Mouse (Mus musculus): ENCODE measurements around the gene Nt5c.
"Not testable (repeated sequence)": the region's sequence is repeated elsewhere in the genome, so short reads cannot be mapped to it uniquely, and the experiment has no call there.

The Nt5c gene

DNA sequence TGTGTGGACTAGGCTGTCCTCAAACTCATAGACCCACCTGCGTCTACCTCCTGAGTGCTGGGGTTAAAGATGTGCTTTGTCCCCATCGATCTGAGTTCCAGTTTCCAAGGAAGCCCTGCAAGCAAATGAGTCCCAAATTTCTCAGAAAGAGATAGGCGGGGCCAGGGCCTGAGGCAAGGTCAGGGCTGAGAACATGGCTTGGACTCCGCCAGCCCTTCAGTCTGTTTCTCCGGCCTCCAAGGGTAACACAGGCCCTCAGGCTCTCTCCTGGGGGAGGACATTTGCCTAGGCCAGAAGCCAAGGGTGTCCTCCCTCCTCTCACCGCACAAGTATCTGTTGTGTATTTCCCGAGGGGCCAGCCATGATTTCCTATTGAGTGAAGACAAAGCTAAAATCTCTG, 19.5 kb downstream of the Nt5c start:
- no peak for DNase-seq (ENCODE audit: low read depth, low spot score)

DNA sequence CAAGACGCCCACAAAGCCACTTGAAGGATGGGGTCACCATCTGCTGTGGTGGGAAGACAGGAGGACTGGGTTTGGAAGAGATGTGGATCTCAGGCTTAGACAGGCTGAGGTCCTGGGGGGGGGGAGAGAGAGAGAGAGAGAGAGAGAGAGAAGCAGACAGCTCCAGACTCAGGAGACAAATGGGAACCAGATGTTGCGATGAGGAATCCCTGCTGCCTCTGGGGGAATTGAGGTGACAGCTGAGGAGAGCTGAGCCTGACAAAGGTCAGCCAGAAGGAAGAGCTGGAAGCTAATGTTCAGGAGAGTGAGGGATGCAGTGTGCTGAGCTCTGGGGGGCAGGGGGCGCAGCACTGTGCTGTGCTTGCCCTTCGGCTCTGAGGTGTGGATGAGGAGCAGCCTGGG, 24.4 kb downstream of the Nt5c start:
- peak; percentile 89 for DNase-seq (ENCODE audit: low read depth, low spot score)

DNA sequence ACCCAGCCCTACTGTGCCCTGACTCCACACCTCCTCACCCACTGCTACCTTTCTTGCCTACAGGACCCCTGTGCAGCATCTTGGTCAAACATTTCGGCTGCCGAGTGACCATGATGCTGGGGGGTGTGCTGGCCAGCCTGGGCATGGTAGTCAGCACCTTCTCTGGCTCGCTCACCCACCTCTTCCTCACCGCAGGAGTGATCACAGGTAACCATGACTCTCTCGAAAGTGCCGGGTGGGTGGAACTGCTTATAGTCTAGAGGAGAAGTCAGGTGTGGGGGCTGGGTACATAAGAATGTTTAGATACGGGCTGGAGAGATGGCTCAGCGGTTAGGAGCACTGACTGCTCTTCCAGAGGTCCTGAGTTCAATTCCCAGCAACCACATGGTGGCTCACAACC, 26.8 kb downstream of the Nt5c start:
- DNase-seq (ENCODE audit: low read depth, low spot score) = no peak

DNA sequence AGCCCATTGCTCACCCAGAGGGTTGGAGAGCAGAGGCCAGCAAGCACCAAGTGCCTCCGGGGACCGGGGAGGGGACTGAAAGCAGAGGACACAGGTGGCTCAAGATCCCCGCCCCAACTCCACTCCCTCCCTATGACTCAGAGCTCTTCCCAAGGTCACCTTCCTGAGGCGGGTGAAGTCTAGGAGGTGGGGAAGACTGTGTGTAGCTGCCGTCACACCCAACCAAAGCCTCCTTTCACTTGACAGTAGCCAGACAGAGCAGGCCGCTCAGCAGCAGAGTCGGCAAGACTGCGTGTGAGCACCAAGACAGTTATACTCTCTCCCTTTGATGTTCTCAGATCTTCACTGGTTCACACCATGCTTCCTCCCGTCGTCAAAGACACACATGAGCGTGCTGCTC, 28.3 kb downstream of the Nt5c start:
- no peak for DNase-seq (ENCODE audit: low read depth, low spot score)

DNA sequence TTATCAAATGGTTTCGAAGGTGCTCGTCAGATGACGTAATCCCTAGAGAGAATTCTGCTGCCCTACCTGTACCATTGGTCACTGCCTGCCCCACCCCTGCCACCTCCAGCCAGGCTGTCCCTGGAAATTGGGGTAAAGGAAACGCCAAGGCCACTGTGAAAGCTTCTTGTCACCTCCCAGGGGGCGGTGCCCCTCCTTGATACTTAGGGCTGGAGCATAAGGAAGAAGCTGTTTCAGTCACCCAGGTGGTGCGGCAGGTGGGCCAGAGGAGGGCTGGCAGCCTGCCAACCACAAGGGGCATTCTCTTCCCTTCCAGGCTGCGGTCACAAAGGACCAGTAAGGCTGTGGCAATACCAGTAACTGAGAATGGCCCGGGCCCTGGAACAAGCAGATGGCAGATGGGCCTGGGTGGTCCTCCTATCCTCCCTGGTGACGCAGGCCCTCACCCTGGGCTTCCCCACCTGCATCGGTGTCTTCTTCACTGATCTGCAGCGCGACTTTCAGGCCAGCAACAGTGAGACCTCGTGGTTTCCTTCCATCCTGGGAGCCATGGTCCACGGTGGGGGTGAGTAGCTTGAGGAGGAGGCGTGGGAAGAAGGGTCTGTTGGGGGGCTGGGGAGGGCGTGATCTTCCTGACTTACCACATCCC, 29.3 kb downstream of the Nt5c start, which contains the start of gene Slc16a5:
TSS of gene Slc16a5 (plus strand) at position 232 of the 649 bp plus-strand sequence.
- DNase-seq (ENCODE audit: low read depth, low spot score) = no peak

DNA sequence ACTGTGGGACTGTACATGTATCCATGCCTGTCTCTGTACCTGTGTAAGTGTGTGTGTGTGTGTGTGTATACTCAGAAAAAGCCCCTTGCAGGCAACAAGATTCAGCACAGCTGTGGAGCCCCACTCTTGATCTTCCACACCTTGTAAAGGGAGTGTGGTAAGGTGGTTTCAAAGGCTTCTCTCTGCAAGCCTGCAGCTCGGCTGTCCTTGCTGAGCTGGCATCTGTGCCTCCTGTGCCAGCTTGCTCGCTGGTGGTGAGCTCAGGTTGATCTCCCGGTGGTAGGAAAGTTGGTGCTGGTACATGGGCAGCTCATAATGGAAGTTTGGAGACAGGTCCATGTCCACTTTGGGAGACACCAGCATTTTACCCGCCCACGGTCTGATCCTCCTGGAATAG, 29.8 kb downstream of the Nt5c start:
- DNase-seq (ENCODE audit: low read depth, low spot score) = no peak

DNA sequence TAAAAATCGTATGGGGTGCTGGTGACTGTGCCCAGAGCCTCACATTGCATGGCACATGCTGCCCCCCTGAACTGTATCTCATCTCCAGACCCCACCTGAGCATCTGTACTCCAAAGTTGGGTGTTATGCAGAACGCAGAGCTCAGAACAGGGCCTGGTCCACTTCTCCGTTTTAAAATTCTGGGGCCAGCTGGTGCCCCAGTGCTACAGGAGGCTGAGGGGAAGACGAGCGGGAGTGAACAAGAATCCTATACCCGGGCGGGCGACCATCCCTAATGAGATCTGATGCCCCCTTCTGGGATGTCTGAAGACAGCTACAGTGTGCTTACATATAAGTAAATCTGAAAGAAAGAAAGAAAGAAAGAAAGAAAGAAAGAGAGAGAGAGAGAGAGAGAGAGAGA, 30.7 kb downstream of the Nt5c start:
- DNase-seq (ENCODE audit: low read depth, low spot score) = no peak

DNA sequence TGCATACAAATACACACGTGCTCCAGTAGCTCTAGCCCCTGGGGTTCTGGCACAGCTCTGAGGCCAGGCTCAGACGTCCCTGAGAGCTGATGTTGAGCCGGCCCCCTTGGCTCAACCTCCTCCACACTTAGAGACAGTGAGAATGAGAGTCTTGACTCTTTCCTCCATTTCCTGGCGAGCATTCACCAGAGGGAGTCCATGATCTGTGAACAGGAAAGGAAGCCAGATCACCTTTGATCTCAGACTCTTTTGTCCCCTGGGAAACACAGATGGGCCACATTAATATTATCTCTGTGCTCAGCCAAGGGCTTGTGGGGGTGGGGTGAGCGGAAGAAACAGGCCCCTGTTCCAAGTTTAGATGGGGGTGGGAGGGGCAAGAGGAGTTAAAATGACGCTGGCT, 34.3 kb downstream of the Nt5c start:
- no peak for DNase-seq (ENCODE audit: low read depth, low spot score)

DNA sequence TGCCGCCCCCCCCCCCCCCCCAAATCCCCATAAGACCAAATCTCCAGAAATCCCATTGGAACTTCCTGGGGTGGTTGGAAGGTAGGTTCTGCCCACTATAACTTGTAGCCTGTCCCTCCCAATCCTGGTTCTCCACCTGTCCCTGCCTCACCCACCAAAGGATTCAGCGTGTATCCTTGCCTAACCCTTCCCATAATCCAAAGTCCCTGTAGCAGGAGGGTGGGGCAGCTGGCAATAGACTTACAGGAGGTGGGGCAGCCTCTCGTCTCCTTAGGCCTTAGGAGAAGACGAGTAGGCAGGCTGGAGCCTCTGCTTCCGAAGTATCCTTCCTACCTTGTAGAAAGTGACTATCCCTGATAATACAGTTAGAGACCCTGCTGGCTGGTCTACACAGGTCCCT, 35.5 kb downstream of the Nt5c start:
- no peak for DNase-seq (ENCODE audit: low read depth, low spot score)

DNA sequence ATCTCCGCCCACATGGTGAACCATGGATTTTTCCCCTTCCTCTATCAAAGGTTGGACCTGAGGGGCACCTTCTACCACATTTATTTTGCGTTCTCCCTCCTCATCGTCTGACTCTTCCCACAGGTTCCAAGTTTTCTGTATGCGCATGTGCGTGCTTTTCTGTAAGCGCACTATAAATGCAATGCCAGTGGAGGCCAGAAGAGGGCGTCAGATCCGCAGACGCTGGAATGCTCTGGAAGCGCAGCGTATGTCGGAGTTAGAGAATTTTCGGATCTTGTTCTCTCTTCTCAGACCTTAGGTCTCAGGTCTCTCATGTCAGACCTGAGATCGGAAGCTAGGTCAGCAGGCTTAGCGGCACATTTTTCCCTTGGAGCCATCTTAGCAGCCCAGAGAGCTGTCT, 36.0 kb downstream of the Nt5c start:
- DNase-seq (ENCODE audit: low read depth, low spot score) = no peak

DNA sequence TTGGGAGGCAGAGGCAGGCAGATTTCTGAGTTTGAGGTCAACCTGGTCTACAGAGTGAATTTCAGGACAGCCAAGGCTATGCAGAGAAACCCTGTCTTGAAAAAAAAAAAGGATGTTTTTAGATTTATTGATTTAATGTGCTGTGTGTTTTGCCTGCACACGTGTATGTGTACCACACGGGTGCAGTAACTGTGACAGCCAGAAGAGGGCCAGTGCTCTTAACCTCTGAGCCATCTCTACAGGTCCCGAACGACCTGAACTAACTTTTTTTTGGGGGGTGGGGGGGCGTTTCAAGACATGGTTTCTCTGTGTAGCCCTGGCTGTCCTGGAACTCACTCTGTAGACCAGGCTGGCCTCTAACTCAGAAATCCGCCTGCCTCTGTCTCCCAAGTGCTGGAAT, 36.8 kb downstream of the Nt5c start:
- not testable (repeated sequence) for DNase-seq (ENCODE audit: low read depth, low spot score)

DNA sequence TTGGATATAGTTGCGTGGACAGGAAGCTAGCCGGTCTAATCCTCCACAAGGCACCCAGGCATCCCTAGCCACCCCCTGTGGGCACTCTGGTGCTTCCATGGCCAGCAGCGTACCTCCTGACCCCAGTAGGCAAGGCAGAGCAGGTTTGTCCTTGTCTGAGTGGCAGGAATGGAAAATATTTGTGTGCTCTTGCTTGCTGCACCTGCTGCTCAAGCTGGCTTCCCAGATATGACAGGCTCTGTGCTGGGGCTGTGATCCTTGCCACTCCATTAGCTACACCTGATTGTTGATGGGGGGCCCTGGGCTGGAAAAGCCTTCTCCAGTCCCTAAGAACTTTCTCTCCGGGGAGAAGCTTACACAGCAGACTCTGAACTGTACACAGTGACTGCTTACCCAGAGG, 38.4 kb downstream of the Nt5c start:
- no peak for DNase-seq (ENCODE audit: low read depth, low spot score)

DNA sequence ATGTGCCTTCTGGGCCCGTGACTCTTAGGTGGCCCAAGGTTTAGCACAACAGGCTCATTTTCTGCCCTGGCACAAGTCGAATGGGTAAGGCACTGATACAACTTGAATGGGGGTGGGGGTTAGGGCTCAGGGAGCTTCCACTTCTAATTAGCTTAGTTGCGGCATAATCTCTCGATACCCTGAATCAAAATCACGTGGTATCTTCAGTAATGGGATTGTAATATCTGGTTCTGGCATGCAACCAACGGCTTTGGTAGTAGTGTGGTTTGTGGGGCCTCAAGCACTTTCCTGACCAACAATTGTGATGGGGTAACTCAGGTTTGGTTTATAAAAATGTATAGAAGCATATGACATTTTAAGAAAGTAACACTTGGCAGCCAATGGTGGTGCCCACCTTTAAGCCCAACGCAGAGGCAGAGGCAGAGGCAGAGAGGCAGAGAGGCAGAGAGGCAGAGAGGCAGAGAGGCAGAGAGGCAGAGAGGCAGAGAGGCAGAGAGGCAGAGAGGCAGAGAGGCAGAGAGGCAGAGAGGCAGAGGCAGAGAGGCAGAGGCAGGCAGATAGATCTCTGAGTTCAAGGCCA, 39.3 kb downstream of the Nt5c start:
- no peak for DNase-seq (ENCODE audit: low read depth, low spot score)

DNA sequence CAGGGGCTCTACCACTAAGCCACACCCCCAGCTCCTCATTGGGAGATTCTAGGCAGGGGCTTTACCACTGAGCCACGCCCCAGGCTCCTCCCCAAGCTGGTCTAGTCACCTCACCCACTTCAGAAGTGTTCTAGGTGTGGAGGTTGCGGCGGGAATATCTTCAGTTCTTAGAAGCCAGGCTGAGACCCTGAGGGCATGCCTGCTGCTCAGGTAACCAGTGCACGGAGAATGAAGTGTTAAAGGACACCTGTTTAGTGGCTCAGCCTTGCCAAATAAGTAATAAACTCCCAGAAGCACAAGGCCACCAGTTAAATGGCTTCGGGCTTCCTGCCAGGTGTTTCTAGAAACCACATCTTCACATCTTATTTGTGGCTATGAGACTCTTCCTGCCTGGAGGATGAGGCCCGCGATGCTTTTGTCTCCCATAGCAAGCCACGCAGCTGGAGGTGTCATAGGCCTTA, 39.9 kb downstream of the Nt5c start:
- no peak for DNase-seq (ENCODE audit: low read depth, low spot score)

DNA sequence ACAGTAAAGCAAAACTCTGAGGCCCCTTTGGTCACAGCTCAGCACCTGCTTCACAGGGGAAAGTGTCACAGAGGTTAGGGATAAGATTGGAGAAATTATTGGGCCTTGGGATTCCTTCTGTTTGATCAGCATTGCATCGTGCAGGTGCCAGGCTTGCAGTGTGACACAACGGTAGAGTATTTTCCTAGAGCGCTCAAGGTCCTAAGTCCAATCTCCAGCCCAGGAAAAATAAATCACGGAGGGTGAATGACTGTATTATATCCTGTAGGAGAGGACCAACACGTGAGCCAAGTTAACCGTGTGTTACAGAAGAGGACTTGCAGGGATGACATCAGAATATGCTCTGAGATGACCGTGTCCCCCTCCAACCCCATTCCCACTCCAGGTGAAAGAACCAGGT, 41.5 kb downstream of the Nt5c start:
- DNase-seq (ENCODE audit: low read depth, low spot score) = no peak

DNA sequence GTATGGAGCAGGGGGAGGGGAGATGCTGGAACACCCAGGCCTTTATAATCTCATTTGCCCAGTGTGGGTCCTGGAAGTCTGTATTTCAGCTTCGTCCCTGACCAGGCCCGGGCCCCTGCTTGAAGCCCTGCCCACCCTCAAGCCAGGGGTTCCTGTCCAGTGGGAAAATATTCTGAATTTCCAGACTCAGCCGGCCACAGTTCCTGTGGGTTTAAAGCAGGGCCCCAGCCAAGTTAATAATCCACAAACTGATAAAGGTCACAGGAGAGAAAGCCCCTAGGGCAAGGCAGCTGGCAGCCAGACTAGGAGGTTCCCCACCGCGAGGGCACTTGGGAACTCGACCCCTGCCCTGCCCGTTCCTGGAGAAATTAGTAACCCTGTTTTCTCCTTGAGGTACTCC, 42.7 kb downstream of the Nt5c start:
- DNase-seq (ENCODE audit: low read depth, low spot score) = no peak

DNA sequence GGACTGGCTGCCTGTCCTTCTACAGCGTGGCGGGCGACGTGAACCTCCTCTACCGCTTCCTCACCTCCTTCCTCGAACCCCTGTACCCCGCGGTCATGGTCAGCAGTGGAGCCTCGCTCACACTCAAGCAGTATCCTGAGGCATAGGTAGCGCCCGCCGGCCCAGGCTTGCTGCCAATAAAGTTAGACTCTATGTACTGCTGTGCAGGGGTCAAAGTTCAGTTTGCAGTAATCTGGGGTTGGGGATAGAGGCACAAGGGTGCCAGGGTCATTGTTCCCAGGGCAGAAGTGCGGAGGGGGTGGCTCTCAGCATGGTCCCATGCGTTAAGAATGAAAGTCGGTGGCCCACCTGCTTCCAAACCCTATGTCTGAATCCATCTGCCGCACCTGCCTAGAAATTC, 43.6 kb downstream of the Nt5c start:
- no peak for DNase-seq (ENCODE audit: low read depth, low spot score)

DNA sequence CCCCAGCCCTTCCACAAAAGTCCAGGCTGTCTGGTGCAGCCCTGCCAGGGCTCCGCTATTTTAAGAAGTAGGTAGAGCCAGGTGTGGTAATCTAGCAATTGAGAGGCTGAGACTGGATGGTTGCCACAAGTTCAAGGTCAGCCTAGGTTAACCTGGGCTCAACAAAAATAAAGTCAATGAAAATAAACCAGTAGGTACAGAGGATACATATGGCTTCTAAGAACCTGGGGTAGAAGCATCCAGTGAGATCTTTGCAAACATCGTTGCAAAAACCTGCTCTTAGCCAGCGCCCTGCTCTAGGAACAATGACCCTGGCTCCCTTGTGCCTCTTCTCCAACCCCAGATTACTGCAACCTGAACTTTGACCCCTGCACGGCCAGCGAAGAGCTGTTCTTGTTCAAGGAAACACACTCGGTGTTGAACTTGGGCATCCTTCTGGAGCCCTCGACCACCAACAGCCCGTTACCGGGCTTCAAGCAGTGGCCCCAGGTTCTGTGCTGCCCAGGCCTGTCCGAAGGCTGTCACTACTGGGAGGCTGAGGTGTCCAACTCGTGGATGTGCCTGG, 44.3 kb downstream of the Nt5c start:
- no peak for DNase-seq (ENCODE audit: low read depth, low spot score)

DNA sequence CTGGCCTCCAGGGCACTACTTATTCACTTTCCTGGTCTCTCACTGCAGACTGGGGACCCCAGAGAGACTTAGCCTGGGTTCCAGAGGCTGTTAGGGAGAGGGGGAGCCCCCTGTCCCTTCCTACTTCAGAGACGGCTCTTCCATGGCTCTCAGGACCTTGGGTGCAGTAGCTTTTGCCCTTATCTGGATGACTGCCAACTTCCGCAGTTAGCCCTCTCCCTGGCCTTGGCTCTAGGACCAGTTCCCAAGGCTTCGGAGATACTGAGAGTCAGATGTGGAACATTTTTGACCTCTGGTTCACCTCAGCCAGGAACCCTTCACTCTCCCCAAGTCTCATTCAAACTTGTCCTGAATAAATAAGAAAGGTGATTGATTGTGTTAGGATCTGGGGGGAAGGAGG, 44.8 kb downstream of the Nt5c start:
- DNase-seq (ENCODE audit: low read depth, low spot score) = no peak

DNA sequence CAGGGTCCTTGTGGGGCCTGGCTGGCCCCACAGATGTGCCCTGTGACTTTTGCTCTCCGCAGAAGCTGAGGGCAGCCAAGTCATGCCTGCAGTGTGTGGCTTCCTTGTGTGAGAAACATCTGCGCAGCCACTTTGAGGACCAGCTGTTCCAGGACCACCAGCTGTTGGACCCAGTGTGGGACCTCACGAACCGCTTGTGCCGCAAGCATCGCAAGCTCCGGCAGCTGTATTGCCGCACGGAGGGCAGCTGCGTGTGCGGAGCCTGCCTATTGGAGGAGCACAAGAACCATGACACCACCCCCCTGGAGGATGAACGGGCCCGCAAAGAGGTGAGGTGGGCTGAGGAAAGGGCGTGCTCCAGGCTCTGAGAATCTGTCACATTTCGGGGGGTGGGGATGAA, 50.2 kb downstream of the Nt5c start:
- DNase-seq (ENCODE audit: low read depth, low spot score) = peak; percentile 35
